Mouse (Mus musculus) urinary bladder, postnatal 10 days (tissue): ENCODE measurements around the gene Numbl.

Experiments
- DNase-seq: peaks from one replicate; pipeline ENCODE4 v3.0.0; 2022; ENCODE audit warnings: low spot score

The Numbl gene

GRCm38 (mm10) chr7:27326101-27326880 is 68.1 kb downstream of the Numbl start:
- no peak for DNase-seq

GRCm38 (mm10) chr7:27327500-27327899 is 69.3 kb downstream of the Numbl start:
- no peak for DNase-seq

GRCm38 (mm10) chr7:27328161-27328560 is 69.9 kb downstream of the Numbl start:
- DNase-seq, result no peak

- no peak for DNase-seq
Observed at GRCm38 (mm10) chr7:27328648-27329047, 70.4 kb downstream of the Numbl start.

- no peak for DNase-seq
Observed at GRCm38 (mm10) chr7:27329326-27329947, 71.2 kb downstream of the Numbl start.

GRCm38 (mm10) chr7:27329981-27330380 is 71.7 kb downstream of the Numbl start:
- DNase-seq, result no peak

- peak; percentile 85 for DNase-seq
Observed at GRCm38 (mm10) chr7:27330709-27331540, 72.7 kb downstream of the Numbl start.

GRCm38 (mm10) chr7:27331541-27331851 is 73.3 kb downstream of the Numbl start:
- DNase-seq, result no peak
